28 mouse cellular contexts compared by ENCODE assay signal in genomic region chr13:9880401-9880800, GRCm38 (mm10).
"Had no signal": no experiment of that assay in that cellular context is flagged by ENCODE, and none has a peak within 500 bp of the region (broad histone marks: within the 10 kb centered on the region; RNA-seq: fewer than 3 reads in every experiment).

No protein-coding gene starts in this region.

- H3K27ac ChIP-seq: gastrocnemius, adult 2 months; heart, adult 2 months; heart, embryonic 13.5 days; heart, embryonic 15.5 days; hindbrain, embryonic 10.5 days; hindbrain, embryonic 12.5 days; hindbrain, embryonic 14.5 days; intestine, embryonic 15.5 days; layer of hippocampus, adult 2 months; left cerebral cortex, adult 2 months; limb, embryonic 10.5 days; limb, embryonic 12.5 days; liver, embryonic 13.5 days had no signal

- H3K9me3 ChIP-seq: heart, embryonic 13.5 days; heart, embryonic 15.5 days; hindbrain, embryonic 10.5 days; hindbrain, embryonic 12.5 days; intestine, embryonic 15.5 days; limb, embryonic 10.5 days; limb, embryonic 12.5 days; liver, embryonic 13.5 days had no signal

- H3K27me3 ChIP-seq: heart, embryonic 13.5 days; heart, embryonic 15.5 days; hindbrain, embryonic 12.5 days; intestine, embryonic 15.5 days; limb, embryonic 12.5 days; liver, embryonic 13.5 days had no signal

- H3K4me1 ChIP-seq: heart, embryonic 15.5 days; hindbrain, embryonic 10.5 days; hindbrain, embryonic 12.5 days; intestine, embryonic 15.5 days; limb, embryonic 10.5 days; limb, embryonic 12.5 days; liver, embryonic 13.5 days had no signal

- DNase-seq: gastrocnemius, adult 2 months; gastrocnemius, postnatal 10 days; gastrocnemius, postnatal 25 days; heart, adult 2 months; heart, postnatal 14 days; heart, postnatal 4 days; kidney, adult 18-20 months; kidney, adult 8-10 months; kidney, postnatal 10 days; kidney, postnatal 25 days; kidney, postnatal 4 days; liver; liver, embryonic 13.5 days had no signal

- H3K4me3 ChIP-seq: gastrocnemius, adult 2 months; heart, adult 2 months; heart, embryonic 13.5 days; heart, embryonic 15.5 days; hindbrain, embryonic 10.5 days; hindbrain, embryonic 12.5 days; intestine, embryonic 15.5 days; layer of hippocampus, adult 2 months; left cerebral cortex, adult 2 months; limb, embryonic 10.5 days; limb, embryonic 12.5 days; liver, embryonic 13.5 days had no signal

- ATAC-seq: hindbrain, embryonic 16.5 days; inflammation-experienced regulatory T-cells, adult 6 months; intestine, embryonic 15.5 days; intestine, postnatal 0 days had no signal

- H3K9ac ChIP-seq: heart, embryonic 13.5 days; heart, embryonic 15.5 days; hindbrain, embryonic 12.5 days; hindbrain, embryonic 14.5 days; intestine, embryonic 15.5 days; limb, embryonic 12.5 days; liver, embryonic 13.5 days had no signal

- H3K4me2 ChIP-seq: heart, embryonic 11.5 days; heart, embryonic 13.5 days; heart, embryonic 15.5 days; hindbrain, embryonic 12.5 days; hindbrain, embryonic 14.5 days; intestine, embryonic 15.5 days; limb, embryonic 12.5 days; liver, embryonic 11.5 days; liver, embryonic 13.5 days had no signal

- H3K36me3 ChIP-seq: heart, embryonic 13.5 days; heart, embryonic 15.5 days; hindbrain, embryonic 10.5 days; hindbrain, embryonic 12.5 days; intestine, embryonic 15.5 days; limb, embryonic 10.5 days; limb, embryonic 12.5 days; liver, embryonic 13.5 days had no signal
